Mouse (Mus musculus) midbrain, postnatal 0 days (tissue): ENCODE measurements around the gene Gm17428. TPM values are rescaled to one million over a fixed set of nuclear protein-coding genes. Genes with fewer than 3 reads are reported as not detected.

ENCODE experiments used
- ATAC-seq: fragments of 200-750 bp; cut with Nextera tagmentation; 2 replicates; pipeline ENCODE4 v1.8.0; 2017; ENCODE audit warnings: moderate number of reproducible peaks, mild to moderate bottlenecking, moderate TSS enrichment, moderate library complexity; ENCODE audit not compliant: low FRiP score
- DNase-seq: peaks from one replicate; pipeline ENCODE4 v3.0.0-alpha.2; 2015; ENCODE audit warnings: low spot score
- H3K27ac ChIP-seq: fragments of 300-500 bp; sonication (generic); 2 replicates; pipeline ENCODE4 v1.5.1; 2014; ENCODE audit warnings: low read depth, mild to moderate bottlenecking, low read length, mixed read lengths
- H3K27me3 ChIP-seq: fragments of 300-500 bp; sonication (generic); 2 replicates; pipeline ENCODE4 v1.6.1; 2014; ENCODE audit warnings: low read length, control low read depth, mixed read lengths; ENCODE audit not compliant: insufficient read depth
- H3K36me3 ChIP-seq: fragments of 300-500 bp; sonication (generic); 2 replicates; pipeline ENCODE4 v1.6.1; 2014; ENCODE audit warnings: low read length, control low read depth, mixed read lengths; ENCODE audit not compliant: insufficient read depth
- H3K4me1 ChIP-seq: fragments of 300-500 bp; sonication (generic); 2 replicates; pipeline ENCODE4 v1.6.1; 2014; ENCODE audit warnings: mild to moderate bottlenecking, control low read depth, antibody characterized with exemption, low read length, mixed read lengths; ENCODE audit not compliant: insufficient read depth
- H3K4me2 ChIP-seq: fragments of 300-500 bp; sonication (generic); 2 replicates; pipeline ENCODE4 v1.6.1; 2014; ENCODE audit warnings: low read depth, mild to moderate bottlenecking, low read length, mixed read lengths; ENCODE audit not compliant: poor library complexity, severe bottlenecking
- H3K4me3 ChIP-seq: fragments of 300-500 bp; sonication (generic); 2 replicates; pipeline ENCODE4 v1.5.1; 2014; ENCODE audit warnings: low read depth, mild to moderate bottlenecking, low read length, moderate library complexity
- H3K9ac ChIP-seq: fragments of 300-500 bp; sonication (generic); replicated peaks from 2 replicates; pipeline ENCODE4 v1.6.1; 2014; ENCODE audit warnings: mild to moderate bottlenecking, low read length, moderate library complexity, mixed read lengths; ENCODE audit not compliant: poor library complexity, severe bottlenecking
- H3K9me3 ChIP-seq: fragments of 300-500 bp; sonication (generic); 2 replicates; pipeline ENCODE4 v1.6.1; 2016; ENCODE audit warnings: low read length, control low read depth
- CTCF ChIP-seq: IDR thresholded peaks from 2 replicates; pipeline ENCODE4 v1.5.1; 2016; ENCODE audit warnings: antibody characterized with exemption, mild to moderate bottlenecking
- WGBS: fragments of 180-500 bp; shearing (Covaris S2); extraction: QIAGEN DNeasy Blood & Tissue Kit; methylation state at CpG from one replicate; pipeline ENCODE4 v1.1.7; 2014; 5-methylcytosine and 5-hydroxymethylcytosine counted together
- polyA plus RNA-seq: library from polyadenylated mRNA; unstranded; fragments of >200 nt; fragmentation: Nextera tagmentation; extraction: Ambion mirVana; gene quantifications from 2 replicates; pipeline ENCODE4 v1.2.1, GENCODE M21; 2015
- total RNA-seq: library from RNA; depleted of rRNA; stranded (reverse); fragments of >200 nt; gene quantifications from 2 replicates; pipeline ENCODE4 v1.2.3, GENCODE M21; 2014

Gm17428 gene
- total and polyA plus RNA-seq, 2 experiments from 2014 or later = not detected

DNA sequence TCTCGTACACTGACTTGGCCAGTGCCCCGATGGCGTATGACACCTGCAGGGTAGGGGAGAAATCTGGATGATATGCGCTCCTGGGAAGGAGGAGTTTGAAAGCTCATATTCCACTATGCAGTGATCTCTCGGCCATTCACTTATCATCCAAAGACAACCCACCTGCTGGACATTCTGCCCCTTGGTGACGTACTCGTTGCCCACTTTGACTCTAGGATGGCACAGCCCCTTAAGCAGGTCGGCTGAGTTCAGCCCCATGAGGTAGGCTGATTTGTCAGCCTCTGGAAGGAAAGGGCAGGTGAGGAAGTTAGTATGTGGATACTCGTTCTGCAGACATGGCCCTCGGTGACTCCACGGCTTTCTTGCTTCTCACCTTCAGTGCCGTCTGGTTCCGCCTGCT lies 12.1 kb downstream of the Gm17428 start:
- TF ChIP-seq CTCF = no peak
- Histone ChIP-seq H3K27ac (peak overlapping the region; percentile 76; the same call in 1 of the 2 replicates), H3K36me3 (no peaks in the 10 kb centered on the region), H3K4me1 (peaks cover 3% of the 10 kb centered on the region; the same call in 1 of the 2 replicates), H3K4me3 (no peak overlapping the region), H3K9me3 (no peaks in the 10 kb centered on the region), H3K4me2 (no peak overlapping the region), H3K9ac (no peak overlapping the region), H3K27me3 (no peaks in the 10 kb centered on the region)
- ATAC-seq (no peak), DNase-seq (no peak)
- 91% methylated on average over 13 of the region's 13 CpGs for WGBS

DNA sequence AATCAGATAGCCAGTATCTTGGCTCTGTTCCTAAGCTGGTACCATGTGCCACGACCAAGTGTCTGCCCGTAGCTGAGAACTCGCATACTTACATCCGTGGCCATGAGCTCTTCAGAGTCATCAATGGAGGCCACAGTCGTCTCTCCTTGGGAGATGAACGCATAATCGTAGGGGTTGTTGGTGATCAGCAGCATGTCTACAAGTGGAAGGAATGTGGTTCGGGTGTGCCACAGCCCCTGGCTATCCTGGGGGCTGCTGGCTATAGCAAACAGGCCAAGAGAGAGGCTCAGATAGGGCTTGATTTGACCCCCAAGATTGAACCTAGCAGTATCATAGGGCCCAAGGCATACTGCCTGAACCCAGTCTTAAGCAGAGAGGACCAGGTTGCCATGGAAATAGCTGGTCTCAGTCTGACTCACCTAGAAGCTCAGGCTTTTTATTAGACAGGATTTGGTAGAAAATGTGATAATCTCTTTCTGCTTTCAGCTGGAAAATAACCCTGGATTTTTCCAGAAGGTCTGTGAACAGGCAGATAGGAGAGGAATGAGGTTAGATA lies 13.2 kb downstream of the Gm17428 start:
- 0 out of 2 replicates have a peak, but pooled peaks have one; percentile 42 for ATAC-seq
- Histone ChIP-seq H3K4me1 (peaks cover 12% of the 10 kb centered on the region), H3K36me3 (no peaks in the 10 kb centered on the region), H3K27ac (peak overlapping the region; percentile 76), H3K4me3 (no peak overlapping the region), H3K9me3 (no peaks in the 10 kb centered on the region), H3K4me2 (no peak overlapping the region), H3K9ac (no peak overlapping the region), H3K27me3 (no peaks in the 10 kb centered on the region)
- peak; percentile 34 for DNase-seq
- TF ChIP-seq CTCF = no peak
- WGBS = 73% methylated on average over 8 of the region's 8 CpGs

DNA sequence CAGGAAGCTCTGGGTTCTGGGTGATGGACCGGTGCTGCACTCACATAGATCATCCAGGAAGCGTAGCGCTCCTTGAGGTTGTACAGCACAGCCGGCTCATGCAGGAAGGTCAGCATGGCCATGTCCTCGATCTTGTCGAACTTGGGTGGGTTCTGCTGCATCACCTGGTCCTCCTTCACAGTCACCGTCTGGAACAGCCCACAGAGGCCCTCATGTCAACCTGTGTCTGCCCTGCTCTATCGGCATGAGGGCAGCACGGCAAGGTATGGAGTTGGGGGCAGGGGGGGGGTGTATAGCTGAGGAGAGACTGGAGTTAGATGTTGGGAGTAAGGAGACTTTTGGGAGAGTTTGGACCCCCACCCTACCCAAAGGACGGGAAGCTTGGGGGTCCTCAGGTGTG lies 15.5 kb downstream of the Gm17428 start:
- H3K4me1 ChIP-seq = peaks cover 29% of the 10 kb centered on the region
- no peak overlapping the region for H3K4me2 ChIP-seq
- no peak for TF ChIP-seq CTCF
- no peaks in the 10 kb centered on the region for H3K9me3 ChIP-seq
- H3K27ac ChIP-seq = no peak overlapping the region
- H3K27me3 ChIP-seq = no peaks in the 10 kb centered on the region
- DNase-seq = no peak
- no peak overlapping the region for H3K9ac ChIP-seq
- 94% methylated on average over 10 of the region's 10 CpGs for WGBS
- H3K4me3 ChIP-seq = no peak overlapping the region
- H3K36me3 ChIP-seq = no peaks in the 10 kb centered on the region
- ATAC-seq = no peak

DNA sequence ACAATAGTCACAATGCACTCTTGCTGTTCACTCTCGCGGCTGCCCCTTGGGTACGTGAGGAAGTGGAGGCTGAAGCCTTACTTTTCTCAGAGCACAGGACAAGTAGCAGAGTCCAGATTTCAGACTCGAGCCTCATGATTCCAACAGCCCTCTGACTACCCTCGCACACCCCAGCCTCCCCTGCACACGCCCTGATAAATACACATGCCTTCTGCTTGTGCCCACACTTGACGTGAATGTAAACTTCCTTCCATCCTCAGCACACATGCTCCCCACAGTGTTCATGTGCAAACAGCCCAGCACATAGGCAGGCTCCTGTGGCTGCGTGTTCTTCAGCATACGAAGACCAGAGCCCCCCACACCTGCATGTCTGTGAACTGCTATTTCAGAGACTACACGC lies 16.9 kb downstream of the Gm17428 start:
- Histone ChIP-seq H3K4me1 (peaks cover 30% of the 10 kb centered on the region), H3K4me3 (no peak overlapping the region), H3K9ac (no peak overlapping the region), H3K27me3 (no peaks in the 10 kb centered on the region), H3K36me3 (no peaks in the 10 kb centered on the region), H3K4me2 (no peak overlapping the region), H3K27ac (no peak overlapping the region), H3K9me3 (no peaks in the 10 kb centered on the region)
- ATAC-seq (no peak), DNase-seq (no peak)
- no peak for TF ChIP-seq CTCF
- WGBS = 69% methylated on average over 10 of the region's 10 CpGs

DNA sequence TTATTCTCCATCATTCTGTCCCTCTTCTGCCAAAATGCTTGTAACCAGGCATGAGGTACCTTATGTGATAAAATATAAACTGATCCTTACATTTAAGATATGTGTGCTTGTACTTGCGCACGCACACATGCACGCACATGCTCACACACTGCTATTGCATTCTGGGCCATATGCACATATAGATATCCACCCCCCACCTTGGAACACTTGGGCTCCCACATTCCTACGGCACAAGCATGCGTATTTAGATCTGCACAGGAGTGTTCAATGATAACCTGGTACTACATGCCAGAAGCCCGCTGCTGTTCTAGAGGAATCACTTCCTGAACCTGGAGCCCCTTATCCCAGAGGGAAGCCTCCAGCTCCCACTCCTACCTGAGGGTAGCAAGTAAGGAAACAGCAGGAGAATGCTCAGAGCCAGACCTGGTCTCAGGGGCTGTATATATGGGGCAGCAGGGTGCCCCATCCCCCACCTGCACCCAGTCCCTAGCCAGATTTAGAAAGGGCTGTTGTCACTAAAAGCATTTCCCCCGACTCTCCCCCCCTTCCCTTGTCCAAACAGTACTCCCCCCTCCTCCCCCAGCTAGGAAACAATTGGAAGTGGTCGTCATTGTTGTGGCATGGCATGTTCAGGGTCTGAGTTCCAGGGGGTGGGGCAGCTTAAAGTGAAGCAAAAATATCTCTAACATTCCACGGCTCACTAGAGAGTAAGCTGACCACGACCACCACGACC lies 17.6 kb downstream of the Gm17428 start, which contains the start of gene Myh7:
Myh7 (minus strand) TSS at position 491 of the 733 bp plus-strand sequence.
- peak within 1 kb of the TSS; percentile 85 for H3K27ac ChIP-seq
- no peaks in the 10 kb centered on the region for H3K9me3 ChIP-seq
- no peak within 1 kb of the TSS for H3K4me3 ChIP-seq
- H3K36me3 ChIP-seq = no peaks in the 10 kb centered on the region
- DNase-seq (no peak), ATAC-seq (no peak)
- 0 out of 2 replicates have a peak within 1 kb of the TSS, but pooled peaks have one; percentile 2 for H3K4me2 ChIP-seq
- 50% methylated on average over 11 of the region's 11 CpGs for WGBS
- H3K27me3 ChIP-seq = no peaks in the 10 kb centered on the region
- H3K9ac ChIP-seq = no peak within 1 kb of the TSS; the same call in 1 of the 2 replicates
- H3K4me1 ChIP-seq = peaks cover 30% of the 10 kb centered on the region
- no peak for TF ChIP-seq CTCF

DNA sequence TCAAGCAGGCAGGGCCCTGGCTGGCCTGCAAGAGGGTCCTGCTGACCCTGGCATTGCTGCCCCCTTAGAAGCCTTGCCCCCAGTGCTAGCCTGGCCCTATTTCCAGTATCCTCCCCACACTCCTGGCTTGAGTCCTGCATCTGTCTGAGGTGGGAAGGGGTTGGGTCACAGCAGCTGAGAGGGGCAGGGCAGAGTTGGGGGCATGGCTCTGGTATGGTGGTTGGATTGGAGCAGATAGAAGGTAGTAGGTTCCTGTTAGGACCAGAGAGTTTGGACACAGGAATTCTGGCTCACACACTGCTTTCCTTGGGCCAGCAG lies 18.1 kb downstream of the Gm17428 start:
- Histone ChIP-seq H3K4me3 (no peak overlapping the region), H3K27me3 (no peaks in the 10 kb centered on the region), H3K9ac (no peak overlapping the region; the same call in 1 of the 2 replicates), H3K4me1 (peaks cover 30% of the 10 kb centered on the region), H3K9me3 (no peaks in the 10 kb centered on the region), H3K27ac (peak overlapping the region; percentile 85), H3K4me2 (0 out of 2 replicates have a peak overlapping the region, but pooled peaks have one; percentile 2), H3K36me3 (no peaks in the 10 kb centered on the region)
- DNase-seq (no peak), ATAC-seq (peak; percentile 1; the same call in 1 of the 2 replicates)
- no peak for TF ChIP-seq CTCF
